Mouse (Mus musculus) hindbrain, embryonic 16.5 days (tissue): ENCODE data around the gene Pagr1a. TPM values are rescaled to one million over a fixed set of nuclear protein-coding genes. Genes with fewer than 3 reads are reported as not detected.
A peak's percentile ranks its signal among the peaks of the same experiment; 100 is the strongest.

Experiments
- ATAC-seq: fragments of 200-750 bp; cut with Nextera tagmentation; 2 replicates; pipeline ENCODE4 v1.8.0; 2017; ENCODE audit warnings: moderate TSS enrichment, moderate library complexity
- H3K27ac ChIP-seq: fragments of 300-500 bp; sonication (generic); 2 replicates; pipeline ENCODE4 v1.5.1; 2014; ENCODE audit warnings: low read depth, mild to moderate bottlenecking, control low read depth, low read length, moderate library complexity
- H3K27me3 ChIP-seq: fragments of 300-500 bp; sonication (generic); replicated peaks from 2 replicates; pipeline ENCODE4 v1.6.1; 2014; ENCODE audit warnings: low read length; ENCODE audit not compliant: control insufficient read depth, insufficient read depth
- H3K36me3 ChIP-seq: fragments of 300-500 bp; sonication (generic); 2 replicates; pipeline ENCODE4 v1.6.1; 2014; ENCODE audit warnings: mild to moderate bottlenecking, low read length, moderate library complexity, mixed read lengths; ENCODE audit not compliant: control insufficient read depth, insufficient read depth
- H3K4me1 ChIP-seq: fragments of 300-500 bp; sonication (generic); 2 replicates; pipeline ENCODE4 v1.6.1; 2014; ENCODE audit warnings: low read depth, low read length; ENCODE audit not compliant: control insufficient read depth, insufficient read depth
- H3K4me2 ChIP-seq: fragments of 300-500 bp; sonication (generic); 2 replicates; pipeline ENCODE4 v1.6.1; 2014; ENCODE audit warnings: mild to moderate bottlenecking, low read length, control low read depth, moderate library complexity
- H3K4me3 ChIP-seq: fragments of 300-500 bp; sonication (generic); 2 replicates; pipeline ENCODE4 v1.5.1; 2014; ENCODE audit warnings: mild to moderate bottlenecking, low read length, control low read depth, moderate library complexity
- H3K9ac ChIP-seq: fragments of 300-500 bp; sonication (generic); 2 replicates; pipeline ENCODE4 v1.6.1; 2014; ENCODE audit warnings: low read depth, mild to moderate bottlenecking, control low read depth, low read length, moderate library complexity
- H3K9me3 ChIP-seq: fragments of 300-500 bp; sonication (generic); 2 replicates; pipeline ENCODE4 v1.6.1; 2014; ENCODE audit warnings: mild to moderate bottlenecking, low read length, moderate library complexity; ENCODE audit not compliant: control insufficient read depth
- WGBS: fragments of 180-500 bp; shearing (Covaris S2); extraction: QIAGEN DNeasy Blood & Tissue Kit; methylation state at CpG from one replicate; pipeline ENCODE4 v1.1.7; 2014; 5-methylcytosine and 5-hydroxymethylcytosine counted together
- polyA plus RNA-seq: library from polyadenylated mRNA; unstranded; fragments of >200 nt; fragmentation: Nextera tagmentation; extraction: Ambion mirVana; gene quantifications from 2 replicates; pipeline ENCODE4 v1.2.1, GENCODE M21; 2015

The Pagr1a gene
- polyA plus RNA-seq, 1 experiment from 2014 or later = 26.9 TPM

DNA sequence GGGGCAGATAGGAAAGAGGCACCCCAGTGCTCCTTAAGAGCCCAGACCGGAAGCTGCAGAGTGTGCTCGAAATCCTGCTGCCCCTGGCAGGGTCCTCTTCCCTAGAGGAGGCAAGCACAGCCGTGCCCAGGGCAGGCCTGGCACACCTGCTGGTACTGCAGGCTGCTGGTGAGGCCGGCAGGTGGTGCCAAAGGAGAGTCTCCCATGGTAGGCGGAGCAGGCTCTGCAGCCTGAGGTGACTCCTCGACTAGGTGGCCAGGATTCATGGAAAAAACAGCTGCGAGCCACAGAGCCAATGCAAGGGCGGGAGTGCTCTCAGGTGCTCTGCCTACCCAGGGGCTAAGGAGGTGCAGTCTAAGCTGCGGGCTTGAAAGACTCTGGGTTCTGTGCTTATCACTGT is 30.8 kb downstream of the Pagr1a start:
- no peak overlapping the region for H3K4me3 ChIP-seq
- H3K27me3 ChIP-seq = no peaks in the 10 kb centered on the region
- no peak overlapping the region for H3K4me2 ChIP-seq
- no peaks in the 10 kb centered on the region for H3K4me1 ChIP-seq
- 41% methylated on average over 9 of the region's 9 CpGs for WGBS
- ATAC-seq = no peak
- H3K36me3 ChIP-seq = no peaks in the 10 kb centered on the region
- H3K9me3 ChIP-seq = no peaks in the 10 kb centered on the region
- H3K27ac ChIP-seq = no peak overlapping the region
- H3K9ac ChIP-seq = no peak overlapping the region

DNA sequence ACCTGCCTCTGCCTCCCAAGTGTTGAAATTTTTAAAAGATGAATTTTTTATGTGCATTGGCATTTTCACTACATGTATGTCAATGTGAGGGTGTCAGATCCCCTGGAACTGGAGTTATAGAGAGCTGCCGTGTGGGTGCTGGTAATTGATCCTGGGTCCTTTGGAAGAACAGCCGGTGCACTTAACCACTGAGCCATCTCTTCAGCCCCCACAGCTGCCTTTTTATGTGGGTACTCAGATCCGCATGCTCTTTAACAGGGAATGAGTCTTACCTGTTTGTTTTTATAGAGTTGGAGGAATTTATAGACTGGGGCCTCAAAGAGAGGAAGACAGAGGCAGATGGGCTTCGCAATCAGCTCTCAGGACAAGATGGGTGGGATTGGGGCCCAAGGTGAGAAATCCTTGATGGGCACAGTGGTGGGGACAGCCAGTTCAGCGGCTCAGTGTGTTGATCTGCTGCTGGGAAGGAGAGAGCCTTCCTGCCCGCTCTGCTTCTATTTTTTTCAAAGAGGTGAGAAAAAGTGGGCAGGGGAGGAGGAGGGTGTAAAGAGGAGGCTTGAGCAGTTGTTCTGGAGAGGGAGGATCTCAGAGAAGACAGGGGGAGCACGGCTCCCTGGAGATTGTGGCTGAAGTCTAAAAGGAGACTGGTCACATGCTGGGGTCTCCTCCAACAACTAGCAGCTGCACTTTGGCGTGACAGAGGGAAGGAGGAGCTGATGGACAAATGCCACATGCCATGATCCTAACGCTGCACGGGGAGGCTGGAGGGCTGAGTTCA is 32.3 kb downstream of the Pagr1a start:
- 66% methylated on average over 10 of the region's 10 CpGs for WGBS
- 0 out of 2 replicates have a peak, but pooled peaks cover under 1% of the 10 kb centered on the region for H3K36me3 ChIP-seq
- no peak overlapping the region for H3K4me3 ChIP-seq
- no peak overlapping the region for H3K9ac ChIP-seq
- no peak for ATAC-seq
- H3K27me3 ChIP-seq = no peaks in the 10 kb centered on the region
- H3K4me2 ChIP-seq = no peak overlapping the region
- H3K27ac ChIP-seq = no peak overlapping the region
- no peaks in the 10 kb centered on the region for H3K4me1 ChIP-seq
- no peaks in the 10 kb centered on the region for H3K9me3 ChIP-seq

DNA sequence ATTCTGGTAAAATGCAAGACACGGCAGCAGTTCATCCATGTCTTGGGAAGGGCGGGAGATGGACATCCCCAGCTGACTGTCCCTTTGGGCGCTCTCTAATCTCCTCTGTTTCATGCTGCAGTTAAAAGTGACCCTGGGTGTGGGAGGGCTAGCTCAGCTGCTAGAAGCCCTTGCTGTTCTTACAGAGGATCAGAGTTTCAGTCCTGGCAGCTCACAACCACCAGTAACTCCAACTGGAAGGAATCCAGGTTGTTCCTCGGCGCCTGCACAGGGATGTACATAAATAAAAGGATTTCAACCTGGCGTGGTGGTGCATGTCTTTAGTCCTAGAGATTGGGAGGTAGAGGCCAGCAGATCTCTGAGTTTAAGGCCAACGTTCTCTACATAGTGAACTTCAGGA is 34.0 kb downstream of the Pagr1a start:
- no peak for ATAC-seq
- no peak overlapping the region for H3K27ac ChIP-seq
- no peak overlapping the region for H3K4me3 ChIP-seq
- no peaks in the 10 kb centered on the region for H3K27me3 ChIP-seq
- no peak overlapping the region for H3K4me2 ChIP-seq
- H3K9ac ChIP-seq = no peak overlapping the region
- H3K9me3 ChIP-seq = no peaks in the 10 kb centered on the region
- WGBS = 85% methylated on average over 7 of the region's 7 CpGs
- no peaks in the 10 kb centered on the region for H3K4me1 ChIP-seq
- peaks cover 15% of the 10 kb centered on the region; the same call in 1 of the 2 replicates for H3K36me3 ChIP-seq

DNA sequence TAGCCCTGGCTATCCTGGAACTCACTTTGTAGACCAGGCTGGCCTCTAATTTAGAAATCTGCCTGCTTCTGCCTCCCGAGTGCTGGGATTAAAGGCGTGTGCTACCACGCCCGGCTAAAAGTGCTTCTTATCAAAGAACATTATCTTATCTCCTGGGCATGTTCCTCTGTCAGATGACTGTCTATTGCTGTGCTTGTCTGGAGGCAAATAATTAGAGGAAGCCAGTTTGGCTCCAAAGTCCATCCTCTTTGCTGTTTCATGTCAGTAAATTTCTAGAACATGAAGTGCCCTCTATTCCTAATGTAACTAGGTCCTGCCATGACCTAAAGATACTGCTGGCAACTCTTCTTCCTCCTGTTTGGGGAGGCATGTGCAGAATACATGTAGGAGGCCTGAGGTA is 35.1 kb downstream of the Pagr1a start:
- Histone ChIP-seq H3K36me3 (peaks cover 15% of the 10 kb centered on the region; the same call in 1 of the 2 replicates), H3K9ac (no peak overlapping the region), H3K4me1 (peaks cover 4% of the 10 kb centered on the region), H3K27ac (no peak overlapping the region), H3K4me2 (no peak overlapping the region), H3K4me3 (no peak overlapping the region), H3K9me3 (no peaks in the 10 kb centered on the region), H3K27me3 (no peaks in the 10 kb centered on the region)
- WGBS = 99% methylated on average over 4 of the region's 4 CpGs
- ATAC-seq = no peak

DNA sequence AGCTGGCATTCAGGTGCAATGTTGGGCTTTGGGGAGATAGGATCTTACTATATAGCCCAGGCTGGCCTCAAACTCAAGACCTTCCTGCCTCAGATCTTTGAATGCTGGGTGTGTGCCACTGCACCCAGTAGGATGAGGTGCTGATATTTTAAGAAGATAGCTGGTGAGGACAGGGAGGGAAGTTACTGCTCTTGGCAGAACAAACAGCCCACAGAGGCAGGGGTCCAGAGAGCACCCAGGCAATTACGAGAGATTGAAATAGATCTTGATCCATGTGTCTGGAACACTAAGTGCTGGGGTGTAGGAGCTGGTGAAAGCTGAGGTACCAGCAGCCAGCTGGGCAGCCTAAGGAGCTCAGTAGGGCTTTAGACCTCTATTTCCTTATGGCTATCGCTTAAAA is 35.6 kb downstream of the Pagr1a start:
- Histone ChIP-seq H3K4me1 (peaks cover 6% of the 10 kb centered on the region), H3K9ac (no peak overlapping the region), H3K36me3 (peaks cover 15% of the 10 kb centered on the region; the same call in 1 of the 2 replicates), H3K27me3 (no peaks in the 10 kb centered on the region), H3K9me3 (no peaks in the 10 kb centered on the region), H3K27ac (no peak overlapping the region), H3K4me2 (no peak overlapping the region), H3K4me3 (no peak overlapping the region)
- 80% methylated on average over 2 of the region's 2 CpGs for WGBS
- no peak for ATAC-seq

DNA sequence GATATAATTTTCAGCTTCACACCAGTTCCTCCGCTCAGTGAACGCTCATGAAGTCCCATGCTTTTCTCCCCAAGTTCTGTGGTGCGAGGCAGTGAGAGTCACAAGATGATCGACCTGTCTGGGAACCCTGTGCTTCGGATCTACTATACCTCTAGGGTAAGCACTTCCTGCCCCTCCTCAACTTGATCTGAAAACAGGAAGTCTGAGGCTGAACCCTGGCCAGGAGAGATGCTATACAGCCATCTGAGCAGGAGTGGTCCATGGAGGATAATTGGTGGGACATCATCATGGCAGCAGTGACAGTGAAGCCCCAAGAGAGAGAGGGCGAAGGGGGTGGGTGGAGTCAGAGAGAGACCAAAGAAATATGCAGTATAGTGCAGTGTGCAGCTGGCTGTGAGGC is 38.3 kb downstream of the Pagr1a start:
- Histone ChIP-seq H3K4me2 (no peak overlapping the region), H3K9me3 (no peaks in the 10 kb centered on the region), H3K36me3 (peaks cover 15% of the 10 kb centered on the region; the same call in 1 of the 2 replicates), H3K4me3 (no peak overlapping the region), H3K9ac (no peak overlapping the region), H3K27ac (no peak overlapping the region), H3K27me3 (no peaks in the 10 kb centered on the region), H3K4me1 (peaks cover 9% of the 10 kb centered on the region)
- no peak for ATAC-seq
- 94% methylated on average over 6 of the region's 6 CpGs for WGBS

DNA sequence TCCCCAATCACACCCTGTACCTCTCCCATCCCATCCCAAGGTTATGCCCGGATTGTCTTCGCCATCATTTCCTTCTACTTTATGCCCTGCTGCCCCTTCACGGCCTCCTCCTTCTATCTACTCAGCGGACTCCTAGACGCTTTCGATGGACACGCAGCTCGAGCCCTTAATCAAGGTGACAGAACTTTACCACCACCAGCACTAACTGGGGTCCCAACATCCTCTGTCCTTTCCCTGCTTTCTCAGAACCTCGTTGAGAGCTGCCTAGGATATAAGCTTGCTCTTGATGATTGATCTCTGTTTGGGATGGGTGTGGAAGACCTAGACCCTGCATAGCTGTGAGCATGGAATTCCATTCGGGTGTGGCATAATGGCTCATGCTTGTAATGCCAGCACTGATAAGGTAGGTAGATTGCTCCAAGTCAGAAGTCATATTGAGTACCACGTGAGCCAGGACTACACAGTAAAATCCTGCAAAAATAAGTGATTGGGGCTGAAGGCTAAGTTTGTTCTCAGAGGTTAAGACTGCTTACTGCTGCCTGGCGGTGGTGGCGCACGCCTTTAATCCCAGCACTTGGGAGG is 40.2 kb downstream of the Pagr1a start:
- no peak for ATAC-seq
- Histone ChIP-seq H3K27ac (peak overlapping the region; percentile 97), H3K36me3 (peaks cover 20% of the 10 kb centered on the region; the same call in 1 of the 2 replicates), H3K9ac (peak overlapping the region; percentile 99), H3K9me3 (no peaks in the 10 kb centered on the region), H3K27me3 (no peaks in the 10 kb centered on the region), H3K4me3 (peak overlapping the region; percentile 99), H3K4me2 (peak overlapping the region; percentile 96), H3K4me1 (peaks cover 9% of the 10 kb centered on the region)
- WGBS = 29% methylated on average over 14 of the region's 14 CpGs

DNA sequence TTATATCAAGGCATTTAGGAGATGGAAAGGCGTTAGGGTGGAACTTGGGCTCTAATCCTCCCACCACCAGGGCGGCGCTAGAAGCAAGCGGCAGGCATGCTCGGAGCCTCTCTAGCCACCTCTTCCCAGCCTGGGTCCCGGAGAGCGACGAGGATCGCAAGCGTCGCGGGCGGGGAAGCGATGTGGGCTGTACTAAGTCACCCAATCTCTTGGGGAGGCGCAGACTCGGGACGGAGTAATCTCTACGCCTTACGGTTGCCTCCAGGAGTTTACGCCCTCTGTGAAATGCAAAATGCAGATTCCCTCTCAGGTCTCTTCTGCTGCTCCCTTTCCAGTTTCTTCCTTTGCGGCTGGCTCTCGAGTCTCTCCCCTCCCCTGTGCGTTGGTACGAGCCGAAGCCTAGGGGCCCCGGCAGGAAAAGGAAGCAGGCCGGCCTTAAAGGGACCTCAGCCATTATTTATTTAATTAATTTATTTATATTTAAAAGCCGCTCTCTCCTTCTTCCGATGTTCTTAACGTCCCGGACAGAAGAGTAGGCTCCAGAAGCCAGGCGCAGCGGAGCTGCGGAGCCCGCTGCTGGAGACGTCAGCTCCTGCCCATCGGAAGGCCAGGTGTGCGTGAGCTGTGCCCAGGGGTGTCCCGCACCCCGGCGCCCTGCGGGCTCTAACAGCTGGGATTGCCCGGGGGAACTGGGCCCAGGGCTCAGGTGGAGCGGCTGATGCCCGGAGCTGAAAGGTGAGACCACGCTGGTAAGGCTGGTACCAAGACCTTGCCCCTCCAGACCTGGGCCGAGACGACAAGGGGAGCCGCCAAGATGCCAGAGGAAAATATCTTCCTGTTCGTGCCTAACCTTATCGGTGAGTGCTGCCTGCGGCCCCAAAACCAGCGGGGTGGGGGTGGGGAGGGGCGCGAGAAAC is 40.9 kb downstream of the Pagr1a start, which contains the start of gene Cdiptos:
Gene Cdiptos, minus strand, starts transcription at position 149 of the 917 bp plus-strand sequence.
- H3K9me3 ChIP-seq = no peaks in the 10 kb centered on the region
- H3K9ac ChIP-seq = peak within 1 kb of the TSS; percentile 99
- H3K4me3 ChIP-seq = peak within 1 kb of the TSS; percentile 99
- peaks cover 23% of the 10 kb centered on the region; the same call in 1 of the 2 replicates for H3K36me3 ChIP-seq
- no peaks in the 10 kb centered on the region for H3K27me3 ChIP-seq
- H3K4me1 ChIP-seq = peaks cover 9% of the 10 kb centered on the region
- WGBS = under 1% methylated on average over 49 of the region's 55 CpGs
- peak within 1 kb of the TSS; percentile 97 for H3K27ac ChIP-seq
- peak within 1 kb of the TSS; percentile 96 for H3K4me2 ChIP-seq
- peak; percentile 97 for ATAC-seq

DNA sequence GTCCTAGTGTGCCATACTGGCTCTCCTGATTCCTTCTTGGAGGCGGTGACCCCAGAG is 41.4 kb downstream of the Pagr1a start, which contains the start of gene Cdipt:
Gene Cdipt, plus strand, starts transcription at position 22 of the 57 bp plus-strand sequence.
- Histone ChIP-seq H3K4me3 (peak within 1 kb of the TSS; percentile 99), H3K4me2 (peak within 1 kb of the TSS; percentile 96), H3K9ac (peak within 1 kb of the TSS; percentile 99), H3K27ac (peak within 1 kb of the TSS; percentile 97), H3K36me3 (peaks cover 27% of the 10 kb centered on the region; the same call in 1 of the 2 replicates), H3K9me3 (no peaks in the 10 kb centered on the region), H3K4me1 (peaks cover 9% of the 10 kb centered on the region), H3K27me3 (no peaks in the 10 kb centered on the region)
- no peak for ATAC-seq
- 9% methylated on average over 1 of the region's 1 CpGs for WGBS
